Mouse (Mus musculus) heart, embryonic 15.5 days (tissue): Measurements from ENCODE around the gene Nepro. TPM values are rescaled to one million over a fixed set of nuclear protein-coding genes. Genes with fewer than 3 reads are reported as not detected.
A peak's percentile ranks its signal among the peaks of the same experiment; 100 is the strongest.

Experiments
- ATAC-seq: fragments of 200-750 bp; cut with Nextera tagmentation; replicated peaks from 2 replicates; pipeline ENCODE4 v1.8.0; 2017; ENCODE audit warnings: low read depth, moderate TSS enrichment; ENCODE audit not compliant: insufficient number of reproducible peaks, insufficient read depth, low FRiP score
- H3K27ac ChIP-seq: fragments of 300-500 bp; sonication (generic); 2 replicates; pipeline ENCODE4 v1.5.1; 2015; ENCODE audit warnings: mild to moderate bottlenecking, inconsistent platforms
- H3K27me3 ChIP-seq: fragments of 300-500 bp; sonication (generic); 2 replicates; pipeline ENCODE4 v1.6.1; 2015; ENCODE audit warnings: inconsistent platforms
- H3K36me3 ChIP-seq: fragments of 300-500 bp; sonication (generic); 2 replicates; pipeline ENCODE4 v1.6.1; 2015; ENCODE audit warnings: mild to moderate bottlenecking, inconsistent platforms
- H3K4me1 ChIP-seq: fragments of 300-500 bp; sonication (generic); replicated peaks from 2 replicates; pipeline ENCODE4 v1.6.1; 2015; ENCODE audit warnings: inconsistent platforms
- H3K4me2 ChIP-seq: fragments of 300-500 bp; sonication (generic); 2 replicates; pipeline ENCODE4 v1.6.1; 2015; ENCODE audit warnings: inconsistent platforms, mild to moderate bottlenecking, moderate library complexity
- H3K4me3 ChIP-seq: fragments of 300-500 bp; sonication (generic); 2 replicates; pipeline ENCODE4 v1.5.1; 2015; ENCODE audit warnings: mild to moderate bottlenecking, inconsistent platforms
- H3K9ac ChIP-seq: fragments of 300-500 bp; sonication (generic); 2 replicates; pipeline ENCODE4 v1.6.1; 2015; ENCODE audit warnings: mild to moderate bottlenecking, inconsistent platforms
- H3K9me3 ChIP-seq: fragments of 300-500 bp; sonication (generic); replicated peaks from 2 replicates; pipeline ENCODE4 v1.6.1; 2016; ENCODE audit warnings: inconsistent platforms
- WGBS: fragments of 180-500 bp; shearing (Covaris S2); methylation state at CpG from one replicate; pipeline ENCODE4 v1.1.7; 2015; ENCODE audit warnings: mixed read lengths; 5-methylcytosine and 5-hydroxymethylcytosine counted together
- polyA plus RNA-seq: library from polyadenylated mRNA; unstranded; fragments of >200 nt; fragmentation: Nextera tagmentation; extraction: Ambion mirVana; gene quantifications from 2 replicates; pipeline ENCODE4 v1.2.1, GENCODE M21; 2015

The Nepro gene
- polyA plus RNA-seq, 1 experiment from 2014 or later, result 3.7 TPM

GRCm38 (mm10) chr16:44736118-44736517 lies 12.0 kb downstream of the Nepro start:
- peaks cover 79% of the 10 kb centered on the region for H3K36me3 ChIP-seq
- no peaks in the 10 kb centered on the region for H3K9me3 ChIP-seq
- no peak overlapping the region for H3K27ac ChIP-seq
- WGBS, result 79% methylated on average over 4 of the region's 4 CpGs
- H3K4me2 ChIP-seq, result no peak overlapping the region
- no peaks in the 10 kb centered on the region for H3K27me3 ChIP-seq
- no peak for ATAC-seq
- H3K9ac ChIP-seq, result no peak overlapping the region
- H3K4me3 ChIP-seq, result no peak overlapping the region
- H3K4me1 ChIP-seq, result no peaks in the 10 kb centered on the region

- Histone ChIP-seq H3K4me3 (no peak overlapping the region), H3K9ac (no peak overlapping the region), H3K4me1 (peaks cover 14% of the 10 kb centered on the region), H3K36me3 (peaks cover 28% of the 10 kb centered on the region), H3K27ac (no peak overlapping the region), H3K9me3 (no peaks in the 10 kb centered on the region), H3K4me2 (no peak overlapping the region), H3K27me3 (no peaks in the 10 kb centered on the region)
- WGBS, result 94% methylated on average over 1 of the region's 1 CpGs
- no peak for ATAC-seq
Measured at GRCm38 (mm10) chr16:44742753-44743152, 18.7 kb downstream of the Nepro start.

DNA sequence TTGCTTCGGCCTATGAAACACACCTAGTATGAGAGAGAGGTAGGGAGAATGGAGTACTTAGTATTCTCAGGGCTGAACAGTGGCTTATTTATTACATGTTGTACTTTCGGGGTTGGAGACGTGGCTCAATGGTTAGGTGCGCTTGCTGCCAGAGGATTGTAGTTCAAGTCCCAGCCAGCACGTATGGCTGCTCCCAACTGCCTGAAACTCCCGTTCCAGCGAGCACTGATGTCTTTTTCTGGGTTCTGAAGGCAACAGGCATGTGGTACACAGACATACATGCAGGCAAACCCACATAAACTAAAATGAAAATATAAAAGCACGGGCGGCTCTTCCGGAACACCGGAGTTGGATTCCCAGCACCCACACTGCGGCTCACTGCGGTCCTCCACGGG lies 21.4 kb downstream of the Nepro start:
- WGBS, result 6% methylated on average over 14 of the region's 14 CpGs

GRCm38 (mm10) chr16:44745866-44746562 lies 21.9 kb downstream of the Nepro start, which contains the start of gene Gtpbp8:
Gene Gtpbp8 (minus strand): TSS chr16:44746363.
- Histone ChIP-seq H3K4me1 (peaks cover 14% of the 10 kb centered on the region), H3K27me3 (no peaks in the 10 kb centered on the region), H3K4me3 (peak within 1 kb of the TSS; percentile 84), H3K36me3 (peaks cover 5% of the 10 kb centered on the region; the same call in 1 of the 2 replicates), H3K4me2 (peak within 1 kb of the TSS; percentile 84), H3K9me3 (no peaks in the 10 kb centered on the region), H3K27ac (peak within 1 kb of the TSS; percentile 96), H3K9ac (peak within 1 kb of the TSS; percentile 86)
- WGBS, result under 1% methylated on average over 47 of the region's 47 CpGs
- peak; percentile 91 for ATAC-seq

More for the DNA sequence above, 21.4 kb downstream of the Nepro start:
- Histone ChIP-seq H3K4me3 (peak overlapping the region; percentile 84), H3K27me3 (no peaks in the 10 kb centered on the region), H3K4me2 (peak overlapping the region; percentile 84), H3K9ac (peak overlapping the region; percentile 86), H3K27ac (peak overlapping the region; percentile 96), H3K9me3 (no peaks in the 10 kb centered on the region), H3K36me3 (peaks cover 10% of the 10 kb centered on the region; the same call in 1 of the 2 replicates), H3K4me1 (peaks cover 14% of the 10 kb centered on the region)
- ATAC-seq, result peak; percentile 3; the same call in 1 of the 2 replicates

DNA sequence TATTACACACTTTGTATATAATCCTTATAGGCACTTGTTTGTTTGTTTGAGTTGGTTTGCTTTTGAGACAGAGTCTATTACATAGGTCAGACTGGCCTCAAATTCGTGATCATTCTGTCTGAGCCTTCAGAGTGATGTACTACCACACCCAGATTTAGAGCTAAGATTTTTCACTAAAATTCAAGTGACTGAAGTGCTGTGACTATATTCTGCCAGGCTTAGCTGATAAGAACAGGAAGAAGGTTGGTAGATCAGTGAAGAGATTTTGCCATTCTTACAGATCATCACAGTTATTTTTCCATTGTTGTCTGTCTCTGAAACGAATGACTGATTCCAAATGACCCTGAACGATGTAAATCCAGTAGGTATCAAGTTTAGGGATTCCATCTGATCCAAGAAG lies 23.9 kb downstream of the Nepro start:
- 46% methylated on average over 3 of the region's 3 CpGs for WGBS
- no peak overlapping the region for H3K9ac ChIP-seq
- no peaks in the 10 kb centered on the region for H3K36me3 ChIP-seq
- H3K4me3 ChIP-seq, result no peak overlapping the region
- no peaks in the 10 kb centered on the region for H3K27me3 ChIP-seq
- H3K4me2 ChIP-seq, result no peak overlapping the region
- H3K9me3 ChIP-seq, result no peaks in the 10 kb centered on the region
- H3K27ac ChIP-seq, result no peak overlapping the region
- ATAC-seq, result no peak
- peaks cover 14% of the 10 kb centered on the region for H3K4me1 ChIP-seq

DNA sequence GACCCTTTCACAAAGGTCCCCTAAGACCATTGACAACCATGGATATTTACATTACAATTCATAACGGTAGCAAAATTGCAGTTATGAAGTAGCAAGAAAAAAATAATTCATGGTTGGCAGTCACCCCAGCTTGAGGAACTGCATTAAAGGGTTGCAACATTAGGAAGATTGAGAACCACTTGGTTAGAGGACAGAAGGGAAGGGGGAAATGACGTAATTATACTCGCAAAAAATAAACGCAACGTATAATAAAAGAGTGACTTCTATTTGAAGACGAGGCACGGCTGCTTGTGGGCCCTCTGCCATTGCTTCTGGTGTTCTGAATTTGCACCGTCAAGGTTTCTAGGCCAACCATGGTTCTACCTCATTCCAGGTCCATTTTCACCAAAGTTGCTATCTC lies 33.6 kb downstream of the Nepro start:
- ATAC-seq, result no peak
- no peak overlapping the region for H3K9ac ChIP-seq
- H3K9me3 ChIP-seq, result no peaks in the 10 kb centered on the region
- no peaks in the 10 kb centered on the region for H3K36me3 ChIP-seq
- WGBS, result 84% methylated on average over 8 of the region's 8 CpGs
- no peaks in the 10 kb centered on the region for H3K27me3 ChIP-seq
- no peak overlapping the region for H3K4me3 ChIP-seq
- H3K4me2 ChIP-seq, result no peak overlapping the region
- no peak overlapping the region for H3K27ac ChIP-seq
- no peaks in the 10 kb centered on the region for H3K4me1 ChIP-seq

DNA sequence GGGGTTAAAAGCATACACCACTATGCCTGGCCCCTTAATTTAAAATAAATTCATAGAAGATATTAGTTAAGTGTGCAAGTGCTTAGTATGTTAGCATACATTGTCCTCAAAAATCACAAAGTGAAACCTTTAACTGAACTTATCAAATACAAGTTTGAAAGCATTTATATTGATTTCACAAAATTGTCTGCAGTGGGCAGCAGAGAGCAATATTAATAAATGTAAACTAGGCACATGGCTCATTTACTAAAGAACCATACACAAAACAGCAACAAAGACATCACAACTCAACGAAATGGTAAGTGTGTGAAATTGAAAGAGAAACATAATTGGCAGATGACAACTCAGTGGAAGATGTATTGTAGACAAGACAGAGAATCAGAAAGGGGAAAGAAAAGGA lies 37.7 kb downstream of the Nepro start:
- Histone ChIP-seq H3K4me1 (no peaks in the 10 kb centered on the region), H3K4me3 (no peak overlapping the region), H3K36me3 (no peaks in the 10 kb centered on the region), H3K9me3 (no peaks in the 10 kb centered on the region), H3K27ac (no peak overlapping the region), H3K4me2 (no peak overlapping the region), H3K9ac (no peak overlapping the region), H3K27me3 (no peaks in the 10 kb centered on the region)
- no peak for ATAC-seq
- 60% methylated on average over 1 of the region's 1 CpGs for WGBS

- WGBS, result 67% methylated on average over 22 of the region's 22 CpGs
- ATAC-seq, result no peak; the same call in 1 of the 2 replicates
- H3K4me3 ChIP-seq, result peak within 1 kb of the TSS; percentile 25
- H3K9ac ChIP-seq, result no peak within 1 kb of the TSS
- H3K4me2 ChIP-seq, result peak within 1 kb of the TSS; percentile 48
- no peaks in the 10 kb centered on the region for H3K27me3 ChIP-seq
- H3K9me3 ChIP-seq, result no peaks in the 10 kb centered on the region
- no peaks in the 10 kb centered on the region for H3K4me1 ChIP-seq
- H3K36me3 ChIP-seq, result no peaks in the 10 kb centered on the region
- H3K27ac ChIP-seq, result no peak within 1 kb of the TSS
Measured at GRCm38 (mm10) chr16:44765555-44766319, 41.6 kb downstream of the Nepro start, which contains the start of gene Cd200r1. Gene Cd200r1 (plus strand): TSS chr16:44765736.

DNA sequence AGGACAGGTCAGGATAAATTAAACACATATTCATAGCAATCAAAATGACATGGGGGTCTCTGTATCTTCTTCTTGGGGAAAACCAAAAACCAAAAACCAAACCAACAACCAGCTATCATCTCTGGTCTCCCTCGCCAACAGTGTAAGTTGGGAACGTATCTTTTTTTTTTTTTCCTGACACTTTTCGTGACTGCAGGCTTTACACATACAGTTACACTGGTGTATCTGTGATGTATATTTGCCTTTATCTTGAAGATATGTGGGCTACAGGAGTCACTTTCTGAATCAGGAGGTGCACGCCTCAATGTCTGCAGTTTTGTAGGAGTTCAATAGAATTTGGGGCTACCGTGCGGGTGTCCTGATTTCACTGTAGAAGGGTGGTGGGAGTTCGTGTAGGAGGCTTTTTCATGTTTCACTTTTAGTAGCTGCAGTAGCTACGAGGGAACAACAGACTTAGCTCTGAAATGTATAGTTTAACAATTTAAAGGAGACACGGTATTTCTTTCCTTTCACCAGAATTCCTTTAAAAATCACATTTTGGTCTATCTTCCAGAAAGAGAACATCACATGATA lies 42.3 kb downstream of the Nepro start:
- Histone ChIP-seq H3K4me1 (no peaks in the 10 kb centered on the region), H3K4me3 (peak overlapping the region; percentile 25; the same call in 1 of the 2 replicates), H3K4me2 (peak overlapping the region; percentile 48), H3K27ac (no peak overlapping the region), H3K9me3 (no peaks in the 10 kb centered on the region), H3K9ac (no peak overlapping the region), H3K36me3 (no peaks in the 10 kb centered on the region), H3K27me3 (no peaks in the 10 kb centered on the region)
- no peak for ATAC-seq
- WGBS, result 72% methylated on average over 9 of the region's 9 CpGs

- WGBS, result 77% methylated on average over 7 of the region's 7 CpGs
- no peak for ATAC-seq
Measured at GRCm38 (mm10) chr16:44767506-44767905, 43.4 kb downstream of the Nepro start.

DNA sequence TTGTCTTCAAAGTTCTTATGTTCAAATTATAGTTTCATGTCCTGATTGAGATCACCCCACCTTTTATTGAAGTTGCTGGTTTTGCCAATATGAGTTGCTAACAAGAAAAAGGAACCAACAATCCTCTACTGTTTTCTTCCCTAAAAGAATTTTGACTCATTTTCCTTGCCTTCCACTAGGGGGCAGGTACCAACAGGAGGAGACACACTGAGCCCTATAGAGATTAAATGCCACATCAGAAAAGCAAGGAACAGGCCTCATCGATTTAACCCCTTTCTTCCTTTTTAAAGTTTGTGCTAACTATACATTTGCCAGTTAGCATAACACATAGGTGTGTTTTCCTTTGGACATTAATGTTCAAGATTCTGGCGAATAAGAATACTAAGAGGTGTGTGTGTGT lies 43.9 kb downstream of the Nepro start:
- H3K4me1 ChIP-seq, result no peaks in the 10 kb centered on the region
- no peak for ATAC-seq
- H3K9me3 ChIP-seq, result no peaks in the 10 kb centered on the region
- H3K27ac ChIP-seq, result no peak overlapping the region
- no peak overlapping the region for H3K9ac ChIP-seq
- H3K27me3 ChIP-seq, result no peaks in the 10 kb centered on the region
- no peaks in the 10 kb centered on the region for H3K36me3 ChIP-seq
- no peak overlapping the region for H3K4me3 ChIP-seq
- WGBS, result 39% methylated on average over 2 of the region's 2 CpGs
- H3K4me2 ChIP-seq, result no peak overlapping the region

More at GRCm38 (mm10) chr16:44767506-44767905, 43.4 kb downstream of the Nepro start:
- Histone ChIP-seq H3K9me3 (no peaks in the 10 kb centered on the region), H3K4me3 (no peak overlapping the region), H3K4me1 (no peaks in the 10 kb centered on the region), H3K4me2 (no peak overlapping the region), H3K9ac (no peak overlapping the region), H3K27ac (no peak overlapping the region), H3K36me3 (no peaks in the 10 kb centered on the region), H3K27me3 (no peaks in the 10 kb centered on the region)
